Mouse (Mus musculus) cerebellum, adult (tissue): Measurements from ENCODE around the gene Gm3486.
"Not testable (repeated sequence)": the region's sequence is repeated elsewhere in the genome, so short reads cannot be mapped to it uniquely, and the experiment has no call there.

ENCODE experiments used
- ATAC-seq: cut with Nextera tagmentation; 2 replicates; pipeline ENCODE4 v1.9.2; 2017; ENCODE audit warnings: mild to moderate bottlenecking, moderate library complexity, mixed read lengths; ENCODE audit not compliant: insufficient number of reproducible peaks, low FRiP score, low TSS enrichment

Gm3486 gene

DNA sequence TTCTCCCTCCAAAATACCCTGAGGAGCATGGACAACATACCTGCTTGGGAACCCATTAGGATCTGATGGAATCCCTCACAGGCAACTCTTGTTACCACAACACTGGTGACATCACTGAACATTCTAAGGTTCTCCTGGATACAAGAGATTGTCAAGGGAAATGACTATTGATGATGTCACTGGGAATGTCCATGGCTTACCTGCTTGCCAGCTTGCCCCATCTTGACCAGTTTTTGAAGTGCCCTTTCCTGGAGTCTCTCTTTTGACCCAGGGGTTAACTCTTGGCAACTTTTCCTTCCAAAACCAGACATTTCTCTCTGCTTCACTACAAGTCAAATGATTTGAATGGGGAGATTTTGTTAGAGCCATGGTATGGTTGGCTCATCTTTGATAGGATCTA lies at the start of gene Gm3486:
Gm3486 (minus strand) TSS at position 101 of the 400 bp plus-strand sequence.
- not testable (repeated sequence) for ATAC-seq

DNA sequence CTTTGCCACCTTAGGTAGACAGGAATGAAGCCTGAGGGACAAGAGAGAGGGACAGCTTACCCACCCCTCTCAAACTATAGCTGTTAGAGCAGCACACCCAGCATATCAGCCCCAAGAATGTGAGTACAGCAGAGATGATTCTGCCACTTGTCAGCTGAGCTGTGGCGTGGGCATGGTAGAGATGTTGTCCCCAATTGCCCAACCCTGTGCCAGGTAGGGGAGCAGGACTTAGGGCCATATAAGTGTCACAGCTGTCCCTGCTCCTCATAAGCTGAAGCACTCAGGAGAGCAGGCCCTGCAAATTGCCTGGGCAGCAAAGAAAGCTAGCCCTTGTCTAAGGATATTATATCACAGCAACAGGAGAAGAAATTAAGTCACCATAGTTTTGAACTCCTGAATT lies 35.4 kb upstream of the Gm3486 start:
- ATAC-seq = not testable (repeated sequence)

DNA sequence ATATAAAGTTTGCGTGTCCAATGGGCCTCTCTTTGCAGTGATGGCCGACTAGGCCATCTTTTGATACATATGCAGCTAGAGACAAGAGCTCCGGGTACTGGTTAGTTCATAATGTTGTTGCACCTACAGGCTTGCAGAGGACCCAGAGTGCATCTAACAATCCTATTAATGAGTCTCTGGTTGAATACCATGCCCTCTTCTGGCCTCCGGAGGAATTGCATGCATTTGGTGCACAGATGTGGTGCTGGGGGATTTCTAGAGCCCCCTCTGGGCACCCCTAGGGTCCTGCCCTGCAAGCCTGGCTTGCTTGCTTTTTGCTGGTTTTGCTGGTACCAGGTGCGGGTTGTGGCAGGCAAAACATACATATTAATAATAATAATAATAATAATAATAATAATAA lies 31.4 kb upstream of the Gm3486 start:
- not testable (repeated sequence) for ATAC-seq

DNA sequence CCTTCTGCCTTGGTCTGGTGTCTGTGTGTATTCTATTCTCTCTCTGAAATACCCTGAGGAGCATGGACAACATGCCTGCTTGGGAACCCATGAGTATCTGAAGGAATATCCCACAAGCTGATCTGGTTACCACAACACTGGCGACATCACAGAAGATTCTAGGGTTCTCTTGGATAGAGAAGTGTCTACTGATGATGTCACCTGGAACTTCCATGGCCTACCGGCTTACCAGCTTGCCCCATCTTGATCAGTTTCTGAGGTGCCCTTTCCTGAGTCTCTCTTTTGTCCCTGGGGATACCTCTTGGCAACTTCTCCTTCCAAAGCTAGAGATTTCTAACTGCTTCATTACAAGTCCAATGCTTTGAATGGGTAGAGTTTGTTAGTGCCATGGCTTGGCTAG lies 35.9 kb downstream of the Gm3486 start, which contains the start of gene Gm7954:
Gm7954 (minus strand) TSS at position 101 of the 400 bp plus-strand sequence.
- ATAC-seq = not testable (repeated sequence)
